Mouse (Mus musculus) ES-CJ7 (cell line): ENCODE data around the gene Hoxc6.

Experiments
- DNase-seq: peaks from one replicate; pipeline ENCODE4 v3.0.0; 2011; ENCODE audit warnings: low read depth, low spot score

The Hoxc6 gene

DNA sequence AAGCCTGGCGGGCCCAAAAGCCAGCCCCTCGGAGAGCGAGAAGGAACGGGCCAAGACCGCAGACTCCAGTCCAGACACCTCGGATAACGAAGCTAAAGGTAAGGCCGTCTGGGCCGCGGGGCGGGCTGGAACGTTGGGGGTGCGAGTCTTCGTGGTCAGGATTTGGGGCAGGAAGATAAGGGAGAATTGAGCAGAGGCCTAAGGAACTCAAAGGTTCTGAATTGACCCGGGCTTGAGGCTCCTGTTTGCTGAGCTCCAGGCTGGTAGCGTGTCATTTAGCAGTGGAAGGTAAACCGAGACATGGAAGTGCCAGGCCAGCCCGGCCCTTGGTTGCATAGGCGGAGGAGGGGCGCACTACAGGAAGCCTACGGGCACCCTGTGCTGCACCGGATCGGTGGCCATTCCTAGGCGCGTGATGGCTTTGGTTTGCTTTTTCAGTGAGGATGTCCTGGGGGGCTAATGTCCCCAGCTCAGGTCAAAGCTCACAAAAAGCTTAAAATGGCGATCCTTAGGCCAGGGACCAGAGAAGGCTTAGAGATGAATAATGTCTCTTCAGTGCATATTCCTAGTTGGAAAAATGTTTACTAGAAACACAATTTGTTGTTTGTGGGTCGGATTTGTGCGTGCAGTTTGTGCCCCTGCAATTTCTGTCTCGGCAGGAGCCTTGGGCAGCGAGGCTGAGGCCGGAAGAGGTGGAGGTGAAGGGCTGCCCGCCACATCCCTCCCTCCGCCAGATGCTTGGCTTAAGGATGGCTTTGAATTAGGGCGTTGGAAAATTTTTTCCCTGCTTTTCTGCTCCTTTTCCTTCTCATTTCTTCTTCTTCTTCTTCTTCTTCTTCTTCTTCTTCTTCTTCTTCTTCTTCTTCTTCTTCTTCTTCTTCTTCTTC, 30.3 kb upstream of the Hoxc6 start:
- no peak for DNase-seq

DNA sequence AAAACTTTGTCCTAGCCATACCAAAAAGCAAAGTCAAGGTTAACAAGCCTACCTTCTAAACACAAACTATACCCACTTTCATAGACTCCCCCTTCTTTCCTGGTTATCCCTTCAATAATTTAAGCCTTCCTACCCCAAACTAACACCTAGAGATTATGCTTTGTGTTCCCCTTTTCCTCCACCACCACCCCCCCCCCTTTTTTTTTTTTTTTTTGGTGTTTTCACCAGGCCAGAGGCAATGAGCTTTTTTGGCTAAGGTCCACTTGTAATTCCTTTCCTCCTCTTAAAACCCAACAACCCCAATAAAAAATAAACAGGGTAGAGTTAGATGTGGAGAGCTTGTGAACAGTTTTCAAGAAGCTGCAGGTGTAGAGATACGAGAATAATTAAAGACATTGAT, 28.8 kb upstream of the Hoxc6 start:
- no peak for DNase-seq

DNA sequence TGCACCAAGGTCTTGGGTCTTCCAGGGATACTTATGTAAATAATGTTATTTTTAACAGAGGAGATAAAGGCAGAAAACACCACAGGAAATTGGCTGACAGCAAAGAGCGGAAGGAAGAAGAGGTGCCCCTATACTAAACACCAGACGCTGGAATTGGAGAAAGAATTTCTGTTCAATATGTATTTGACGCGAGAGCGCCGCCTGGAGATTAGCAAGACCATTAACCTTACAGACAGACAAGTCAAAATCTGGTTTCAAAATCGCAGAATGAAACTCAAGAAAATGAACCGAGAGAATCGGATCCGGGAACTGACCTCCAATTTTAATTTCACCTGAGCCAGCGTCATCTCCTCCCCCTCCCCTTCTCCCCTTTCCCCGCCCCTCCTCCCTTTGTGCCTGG, 27.3 kb upstream of the Hoxc6 start:
- DNase-seq: no peak

DNA sequence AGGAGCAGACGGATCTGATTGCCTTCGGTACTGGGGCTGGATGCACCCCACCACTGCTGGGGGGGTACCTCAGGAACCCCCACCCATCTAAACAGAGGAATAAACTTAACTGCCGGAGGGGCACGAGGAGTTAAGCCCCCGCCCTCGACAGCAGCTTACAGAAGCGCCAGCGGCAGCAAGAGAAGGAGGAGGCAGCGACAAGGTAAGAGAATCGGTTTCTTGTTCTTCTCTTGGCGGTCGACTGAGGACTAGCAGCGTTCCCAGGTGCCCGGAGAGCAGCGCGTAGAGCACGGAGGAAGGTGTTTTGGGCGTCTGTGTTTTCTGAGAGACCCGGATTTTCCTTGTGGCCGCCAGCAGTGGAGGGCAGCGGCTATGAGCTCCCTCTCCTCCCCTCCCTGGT, 25.8 kb upstream of the Hoxc6 start:
- DNase-seq: no peak

DNA sequence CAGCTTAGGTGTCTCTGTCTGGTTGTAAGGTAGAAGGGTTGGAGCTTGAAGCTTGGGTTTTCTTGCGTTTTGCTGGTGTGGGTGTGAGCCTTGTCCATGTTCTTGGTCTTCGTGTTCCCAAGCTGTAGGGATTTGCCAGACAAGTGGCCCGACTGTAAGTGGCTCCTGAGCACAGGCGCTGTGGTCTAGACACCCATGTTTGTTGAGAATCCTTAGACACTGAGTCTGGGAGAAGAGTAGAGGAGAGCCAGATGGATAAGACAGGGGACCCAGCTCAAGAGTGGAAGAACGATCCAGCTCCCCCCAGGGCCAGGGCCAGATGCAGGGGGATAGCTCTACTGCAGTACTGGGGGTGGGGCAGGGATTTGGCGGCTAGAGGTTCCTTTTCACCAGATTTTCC, 25.3 kb upstream of the Hoxc6 start:
- DNase-seq: no peak

DNA sequence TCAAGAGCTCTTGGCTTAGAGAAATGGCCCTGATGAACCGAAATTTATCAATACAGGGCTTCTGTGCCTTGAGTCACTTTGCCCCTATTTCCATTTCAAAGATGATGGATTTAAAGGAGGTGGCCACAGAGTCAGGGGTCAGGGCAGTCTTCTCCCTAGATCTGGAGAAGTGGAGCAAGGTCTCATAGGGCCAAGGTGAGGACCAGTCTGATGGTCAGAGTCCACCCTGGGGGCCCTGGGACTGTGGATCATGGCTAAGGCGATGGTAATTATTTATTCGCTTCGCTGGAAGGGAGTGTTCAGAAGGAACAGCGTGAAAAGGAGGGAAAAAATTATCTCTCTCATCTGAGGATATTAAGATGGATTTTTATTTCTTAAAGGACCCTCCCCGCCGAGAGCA, 23.0 kb upstream of the Hoxc6 start:
- DNase-seq: no peak

DNA sequence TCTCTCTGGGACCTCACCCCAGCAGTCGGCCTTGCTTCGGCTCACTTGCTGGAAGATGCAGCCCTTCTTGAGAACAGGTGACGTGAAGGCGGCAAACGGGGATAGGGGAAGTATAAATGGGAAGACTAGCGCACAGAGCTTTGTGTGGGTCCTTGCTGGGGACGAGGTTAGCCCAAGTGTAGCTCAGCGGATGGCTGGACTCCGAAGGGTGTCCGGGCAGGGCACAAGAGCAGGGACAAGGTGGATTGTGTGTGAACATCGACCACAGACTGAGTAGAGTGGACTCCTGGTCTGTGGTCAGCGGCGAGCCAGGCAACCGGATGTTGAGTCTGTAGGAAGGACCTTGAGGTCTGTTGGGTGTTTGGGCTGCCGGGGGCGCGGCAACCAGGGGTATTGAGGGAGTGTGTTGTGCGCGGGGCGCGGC, 22.4 kb upstream of the Hoxc6 start:
- peak; percentile 75 for DNase-seq

DNA sequence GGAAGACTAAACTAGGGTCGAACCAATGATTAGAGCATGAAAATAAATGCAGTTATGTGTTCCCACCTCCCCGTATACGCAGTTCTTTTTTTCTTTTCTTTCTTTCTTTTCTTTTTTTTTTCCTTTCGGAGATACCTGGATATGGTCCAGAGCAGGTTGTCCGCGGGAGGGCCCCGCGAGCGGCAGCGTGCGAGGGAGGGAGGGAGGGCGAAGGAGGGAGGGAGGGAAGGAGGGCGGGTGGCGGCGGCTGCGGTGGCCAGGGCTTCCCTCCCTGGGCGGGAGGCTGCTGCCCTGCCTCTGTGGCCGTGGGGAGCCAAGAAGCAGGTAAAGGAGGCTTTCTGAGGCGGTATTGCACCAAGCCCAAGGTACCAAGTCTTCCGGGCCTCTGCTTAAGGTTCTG, 21.9 kb upstream of the Hoxc6 start, which contains the start of gene Hoxc9:
Hoxc9 (plus strand) TSS at position 269 of the 400 bp plus-strand sequence.
- no peak for DNase-seq

DNA sequence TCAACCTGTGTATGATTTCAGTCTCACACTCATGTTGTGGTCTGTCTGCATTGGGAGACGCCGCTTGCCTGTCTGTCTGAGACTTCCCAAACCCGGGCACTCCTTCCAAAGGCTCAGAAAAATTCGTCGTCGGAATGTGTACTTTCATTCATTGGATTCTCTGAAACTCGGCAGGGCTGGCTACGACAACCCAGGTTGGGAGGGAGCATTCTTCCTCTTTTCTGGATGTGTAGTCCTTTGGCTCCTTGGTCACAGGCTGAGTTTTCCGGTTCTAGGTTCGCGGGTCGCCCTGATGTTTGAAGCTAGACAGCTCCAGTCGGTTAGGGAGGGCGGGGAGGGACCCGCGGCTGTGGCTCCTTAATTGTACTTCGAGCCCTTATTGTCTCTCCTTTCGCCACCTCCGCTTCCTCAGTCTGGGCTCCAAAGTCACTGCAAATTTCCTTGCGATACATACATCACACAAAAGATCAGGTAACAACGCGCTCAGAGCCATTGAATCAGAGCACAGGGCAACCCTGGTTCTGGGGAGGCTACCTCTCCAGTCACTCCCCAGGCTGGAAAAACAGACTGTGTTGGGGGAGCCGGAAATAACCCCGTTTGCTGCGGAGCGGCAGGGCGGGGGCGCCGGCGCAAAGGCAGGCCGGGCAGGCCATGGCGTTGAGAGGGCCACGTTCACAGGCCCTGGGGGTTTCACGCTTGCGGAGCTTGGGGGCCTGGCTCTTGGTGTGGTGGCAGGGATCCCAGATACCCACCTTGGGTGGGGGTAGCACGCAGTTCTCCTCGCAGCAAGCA, 21.2 kb upstream of the Hoxc6 start:
- peak; percentile 79 for DNase-seq

DNA sequence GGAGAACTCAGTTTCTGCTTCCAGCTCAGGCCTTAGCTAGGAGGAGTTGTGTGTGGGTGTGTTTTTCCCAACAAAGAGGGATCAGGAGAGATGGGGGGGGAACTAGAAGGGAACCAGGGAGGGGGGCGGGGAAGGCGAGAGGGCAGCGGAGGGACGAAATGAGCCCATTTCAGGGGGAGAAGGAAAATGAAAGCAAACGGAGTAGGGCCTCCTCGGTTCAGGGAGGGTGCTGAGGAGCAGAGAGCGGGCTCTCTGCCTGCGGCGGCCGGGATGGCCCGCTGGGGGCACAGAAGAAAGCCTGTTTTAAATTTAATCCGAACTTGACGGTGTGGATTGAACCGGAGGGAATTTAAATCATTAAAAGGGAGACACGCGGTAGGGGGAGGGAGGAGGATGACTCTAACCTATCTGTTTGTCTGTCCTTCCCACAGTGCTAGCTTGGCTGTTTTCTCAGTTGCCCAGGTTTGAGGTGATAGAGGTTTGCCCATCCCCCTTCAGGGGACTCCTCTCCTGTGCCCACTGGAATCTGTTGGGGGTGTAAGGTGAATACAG, 20.6 kb upstream of the Hoxc6 start:
- peak; percentile 58 for DNase-seq

DNA sequence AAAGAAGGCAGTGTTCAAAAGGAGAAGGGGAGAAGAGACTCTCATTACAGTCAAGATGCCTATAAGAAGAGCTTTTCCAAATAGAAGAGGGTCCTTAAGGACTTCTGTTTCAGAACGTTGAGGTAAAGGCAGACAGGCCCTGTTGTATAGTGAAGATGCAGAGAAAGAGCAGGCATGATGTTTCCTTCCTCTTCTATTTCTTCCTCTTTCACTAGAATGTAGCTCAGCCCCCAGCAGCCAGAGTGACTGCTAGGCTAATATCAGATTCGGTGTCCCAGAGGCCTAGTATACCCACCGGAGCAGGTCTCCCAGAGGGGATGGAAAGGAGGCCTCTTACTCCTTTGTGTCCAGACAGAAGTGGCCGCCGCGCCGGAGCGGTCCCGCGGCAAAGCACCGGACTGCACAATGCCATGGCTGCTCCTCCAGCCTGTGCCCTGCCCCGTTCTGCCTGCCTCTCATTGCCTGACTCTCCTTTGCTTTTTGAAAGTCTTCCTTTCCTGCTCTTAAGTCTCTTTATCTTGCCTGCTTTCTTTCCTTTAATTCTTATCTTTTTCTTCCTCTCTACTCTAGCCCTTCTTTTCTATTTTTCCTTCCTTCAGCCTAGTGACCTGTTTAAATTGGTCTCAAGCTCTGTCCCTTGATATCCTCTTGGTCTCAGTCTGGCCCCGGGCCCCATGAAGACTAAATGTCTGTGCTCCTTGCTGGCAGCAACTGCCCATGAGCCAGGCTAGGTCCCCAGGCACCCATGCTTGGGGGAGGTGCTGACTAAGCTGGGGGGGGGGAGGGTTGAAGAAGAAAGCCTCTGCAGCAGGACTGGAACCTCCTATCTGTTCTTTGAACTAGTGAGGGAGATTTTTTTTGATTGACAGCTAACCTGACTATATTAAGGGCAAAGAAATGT, 19.2 kb upstream of the Hoxc6 start:
- DNase-seq: no peak

DNA sequence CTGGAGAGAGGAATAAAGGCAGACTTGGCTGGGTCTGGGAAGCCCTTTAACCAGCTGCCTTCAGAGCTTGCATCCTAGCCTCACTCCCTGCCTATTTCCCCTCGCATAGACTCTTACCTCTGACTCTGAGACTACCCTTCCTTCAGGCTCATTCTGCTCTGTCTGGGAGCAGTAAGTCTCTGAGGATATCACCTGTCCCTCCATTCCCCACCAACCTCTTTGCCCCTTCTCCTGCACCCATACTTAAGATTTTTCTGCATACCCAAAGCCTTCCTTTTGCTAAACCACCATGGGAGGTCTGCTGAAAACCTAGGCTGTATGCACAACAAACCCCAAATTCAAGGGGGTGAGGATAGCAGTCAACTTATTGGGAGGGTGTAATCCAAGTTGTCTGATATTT, 18.1 kb upstream of the Hoxc6 start:
- no peak for DNase-seq

DNA sequence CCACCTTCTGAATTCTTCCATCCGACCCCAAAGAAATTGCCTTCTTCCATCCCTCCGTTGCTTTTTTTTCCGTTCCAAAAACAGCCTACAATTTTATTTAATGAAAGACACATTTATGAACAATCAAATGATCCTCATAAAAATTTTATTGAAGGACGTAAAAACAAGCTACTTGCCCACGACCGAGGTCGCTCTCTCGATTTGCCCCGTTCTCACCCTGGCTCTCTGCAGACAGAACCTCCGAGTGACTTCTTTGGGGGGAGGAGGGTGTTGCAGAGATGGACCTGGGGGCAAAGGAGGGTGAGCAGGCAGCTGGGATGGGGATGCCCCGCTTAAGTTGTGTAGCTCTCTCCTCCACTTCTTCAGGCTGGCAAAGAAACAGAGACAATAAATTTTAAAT, 17.7 kb upstream of the Hoxc6 start:
- no peak for DNase-seq

DNA sequence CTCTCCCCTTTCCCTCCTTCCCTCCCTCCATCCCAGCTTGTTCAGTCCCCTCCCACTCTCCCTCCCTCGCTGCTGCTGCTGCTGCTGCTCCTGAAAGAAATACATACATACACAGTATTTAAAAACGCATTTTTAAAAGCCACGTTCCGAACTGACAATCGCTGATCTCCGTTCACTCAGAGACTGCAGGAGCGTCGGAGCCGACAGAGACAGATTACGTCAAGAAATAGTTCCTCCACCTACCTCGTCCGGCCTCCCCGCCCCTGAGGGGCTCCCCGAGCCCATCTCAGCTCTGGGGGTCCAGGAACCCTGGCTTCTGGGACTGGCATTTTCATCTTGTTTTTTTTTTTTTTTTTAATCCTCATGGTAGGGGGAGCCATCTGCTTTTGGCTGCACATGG, 17.1 kb upstream of the Hoxc6 start:
- DNase-seq: no peak

DNA sequence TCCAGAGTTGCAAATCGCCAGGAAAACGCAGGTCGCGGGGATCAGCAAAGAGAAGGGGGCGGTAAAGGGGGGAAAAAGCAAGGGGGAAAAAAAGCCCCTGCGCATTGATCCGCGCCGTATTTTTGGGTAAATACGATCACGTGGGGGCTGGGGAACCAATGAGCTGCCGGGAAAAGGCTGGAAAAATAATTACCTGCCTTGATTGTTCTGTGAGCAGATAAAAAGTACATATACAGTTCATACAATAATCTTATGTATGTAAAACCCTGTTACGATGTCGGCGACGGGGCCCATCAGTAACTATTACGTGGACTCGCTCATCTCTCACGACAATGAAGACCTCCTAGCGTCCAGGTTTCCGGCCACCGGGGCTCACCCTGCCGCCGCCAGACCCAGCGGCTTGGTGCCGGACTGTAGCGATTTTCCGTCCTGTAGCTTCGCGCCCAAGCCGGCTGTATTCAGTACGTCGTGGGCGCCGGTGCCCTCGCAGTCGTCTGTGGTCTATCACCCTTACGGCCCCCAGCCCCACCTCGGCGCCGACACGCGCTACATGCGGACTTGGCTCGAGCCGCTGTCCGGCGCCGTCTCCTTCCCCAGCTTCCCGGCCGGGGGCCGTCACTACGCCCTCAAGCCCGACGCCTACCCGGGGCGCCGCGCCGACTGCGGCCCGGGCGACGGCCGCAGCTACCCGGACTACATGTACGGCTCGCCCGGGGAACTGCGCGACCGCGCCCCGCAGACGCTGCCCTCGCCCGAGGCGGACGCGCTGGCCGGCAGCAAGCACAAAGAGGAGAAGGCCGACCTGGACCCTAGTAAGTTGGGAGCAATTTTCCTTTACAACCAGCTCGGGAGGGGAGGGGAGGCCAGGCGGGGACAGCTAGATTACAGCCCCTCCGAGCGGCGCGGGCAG, 16.4 kb upstream of the Hoxc6 start:
- DNase-seq: peak; percentile 82

DNA sequence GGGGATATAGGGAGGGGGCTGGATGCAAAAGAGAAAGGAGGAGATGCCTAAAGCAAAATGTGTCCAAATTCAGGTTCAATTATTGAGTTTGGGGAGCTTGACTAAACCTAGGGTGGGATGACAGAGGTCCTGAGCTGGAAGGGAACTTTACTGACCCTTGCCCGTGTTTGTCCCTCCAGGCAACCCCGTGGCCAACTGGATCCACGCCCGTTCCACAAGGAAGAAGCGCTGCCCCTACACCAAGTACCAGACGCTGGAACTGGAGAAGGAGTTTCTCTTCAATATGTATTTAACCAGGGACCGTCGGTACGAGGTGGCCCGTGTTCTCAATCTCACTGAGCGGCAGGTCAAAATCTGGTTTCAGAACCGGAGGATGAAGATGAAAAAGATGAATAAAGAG, 14.3 kb upstream of the Hoxc6 start:
- no peak for DNase-seq

DNA sequence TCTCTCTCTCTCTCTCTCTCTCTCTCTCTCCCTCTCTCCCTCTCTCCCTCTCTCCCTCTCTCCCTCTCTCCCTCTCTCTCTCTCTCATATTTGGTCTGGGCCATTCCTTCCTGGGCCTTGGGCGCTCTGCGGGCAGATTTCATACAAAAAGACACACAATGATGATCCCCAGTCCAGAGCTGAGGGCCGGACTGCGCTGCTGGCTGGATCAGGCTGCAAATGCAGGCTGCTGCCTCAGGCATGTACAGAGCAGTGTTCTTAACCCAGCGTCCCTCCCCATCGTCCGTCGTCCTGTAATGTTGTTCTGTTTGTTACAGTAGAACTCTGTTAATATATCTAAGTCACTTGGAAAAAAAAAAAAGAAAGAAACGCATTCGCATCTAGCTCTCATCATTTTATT, 13.5 kb upstream of the Hoxc6 start:
- no peak for DNase-seq

DNA sequence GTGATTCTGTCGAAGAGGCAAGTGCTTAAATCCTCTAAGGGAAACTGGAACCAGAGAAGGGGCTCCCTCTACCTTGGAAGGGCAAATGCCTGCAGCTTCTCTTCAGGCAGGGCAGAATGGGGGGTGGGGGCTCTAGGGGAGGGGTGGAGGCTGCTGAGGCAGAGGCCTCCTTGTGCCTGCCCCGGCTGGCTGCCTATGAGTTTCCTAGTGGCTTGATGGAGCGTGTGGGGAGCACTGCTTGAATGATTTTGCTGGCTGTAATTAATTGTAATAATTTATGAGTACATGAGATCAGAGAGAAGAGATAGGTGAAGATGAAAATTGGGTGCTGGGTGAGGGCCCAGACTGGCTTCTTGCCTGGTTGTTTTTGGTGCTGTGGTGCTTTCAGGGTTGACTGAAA, 13.1 kb upstream of the Hoxc6 start:
- DNase-seq: no peak

DNA sequence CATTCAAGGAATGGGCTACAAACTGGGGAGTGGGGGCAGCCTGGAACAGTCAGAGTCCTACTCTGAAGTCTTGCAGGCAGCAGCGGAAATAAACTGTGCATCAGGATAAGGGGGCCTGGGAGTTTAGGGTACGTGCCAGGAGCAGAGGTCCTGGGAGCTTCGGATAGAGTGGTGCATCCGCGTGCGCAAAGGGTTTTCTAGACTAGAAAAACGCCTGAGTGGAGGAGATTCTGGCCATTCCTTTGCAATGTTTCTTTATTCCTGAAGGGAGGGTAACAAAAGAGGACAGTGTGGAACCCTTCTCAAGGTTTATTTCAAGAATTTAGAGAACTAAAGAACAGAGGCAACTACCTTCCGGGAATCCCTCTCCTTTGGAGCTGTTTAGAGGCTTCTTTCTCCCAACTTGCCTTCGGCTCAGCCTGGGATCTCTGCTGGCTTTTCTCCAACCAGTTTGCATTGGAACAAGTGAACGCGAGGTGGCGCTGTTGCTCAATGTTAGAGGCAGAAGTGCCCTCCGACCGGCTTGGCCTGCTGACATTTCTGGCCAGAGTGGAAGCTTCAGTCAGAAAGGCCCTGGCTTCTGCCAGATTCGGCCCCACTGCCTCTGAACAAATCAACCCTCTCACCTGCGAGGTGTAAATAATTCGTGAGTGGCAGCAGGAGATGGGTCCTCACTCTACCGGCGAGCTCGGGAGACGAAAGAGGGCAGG, 10.8 kb upstream of the Hoxc6 start:
- DNase-seq: peak; percentile 91

DNA sequence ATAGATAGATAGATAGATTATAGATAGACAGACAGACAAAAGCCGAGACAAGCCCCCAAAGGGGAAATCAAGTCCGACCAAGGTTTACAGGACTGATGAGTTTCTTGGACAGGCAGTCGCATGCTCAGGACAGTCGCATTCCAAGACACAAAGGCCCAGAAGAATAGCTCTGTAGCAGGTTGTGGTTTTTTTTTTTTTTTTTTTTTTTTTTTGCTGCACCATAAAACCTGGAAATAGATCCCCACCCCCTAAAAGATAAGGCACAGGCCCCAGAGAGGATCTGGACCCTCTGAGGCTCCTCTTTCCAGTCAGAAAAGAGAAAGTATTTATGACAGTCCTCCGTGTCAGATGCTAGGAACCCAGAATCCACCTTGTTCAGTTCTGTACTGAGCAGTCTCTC, 10.0 kb upstream of the Hoxc6 start:
- no peak for DNase-seq
